Mouse (Mus musculus) limb, embryonic 11.5 days (tissue): ENCODE results near the gene Esam. TPM values are rescaled to one million over a fixed set of nuclear protein-coding genes. Genes with fewer than 3 reads are reported as not detected.
A peak's percentile ranks its signal among the peaks of the same experiment; 100 is the strongest.

Experiments
- ATAC-seq: fragments of 200-750 bp; cut with Nextera tagmentation; 2 replicates; pipeline ENCODE4 v1.8.0; 2017; ENCODE audit warnings: low read depth; ENCODE audit not compliant: insufficient number of reproducible peaks, low FRiP score, low TSS enrichment
- DNase-seq: peaks from one replicate; pipeline ENCODE4 v3.0.0-alpha.2; 2015; ENCODE audit warnings: low spot score
- H3K27ac ChIP-seq: fragments of 300-500 bp; sonication (generic); replicated peaks from 2 replicates; pipeline ENCODE4 v1.5.1; 2014; ENCODE audit warnings: low read depth, mild to moderate bottlenecking, low read length
- H3K27me3 ChIP-seq: fragments of 300-500 bp; sonication (generic); 2 replicates; pipeline ENCODE4 v1.6.1; 2014; ENCODE audit warnings: mild to moderate bottlenecking, low read length, mixed read lengths; ENCODE audit not compliant: control insufficient read depth, insufficient read depth
- H3K36me3 ChIP-seq: fragments of 300-500 bp; sonication (generic); 2 replicates; pipeline ENCODE4 v1.6.1; 2014; ENCODE audit warnings: mild to moderate bottlenecking, low read length, moderate library complexity, mixed read lengths; ENCODE audit not compliant: control insufficient read depth, insufficient read depth
- H3K4me1 ChIP-seq: fragments of 300-500 bp; sonication (generic); 2 replicates; pipeline ENCODE4 v1.6.1; 2014; ENCODE audit warnings: low read length, mixed read lengths; ENCODE audit not compliant: control insufficient read depth, insufficient read depth
- H3K4me2 ChIP-seq: fragments of 300-500 bp; sonication (generic); 2 replicates; pipeline ENCODE4 v1.6.1; 2014; ENCODE audit warnings: low read depth, mild to moderate bottlenecking, moderate library complexity; ENCODE audit not compliant: severe bottlenecking
- H3K4me3 ChIP-seq: fragments of 300-500 bp; sonication (generic); 2 replicates; pipeline ENCODE4 v1.5.1; 2014; ENCODE audit warnings: low read depth, low read length
- H3K9ac ChIP-seq: fragments of 300-500 bp; sonication (generic); 2 replicates; pipeline ENCODE4 v1.6.1; 2014; ENCODE audit warnings: mild to moderate bottlenecking, low read length
- H3K9me3 ChIP-seq: fragments of 300-500 bp; sonication (generic); 2 replicates; pipeline ENCODE4 v1.6.1; 2016; ENCODE audit warnings: low read length; ENCODE audit not compliant: control insufficient read depth
- WGBS: fragments of 180-500 bp; shearing (Covaris S2); extraction: QIAGEN DNeasy Blood & Tissue Kit; methylation state at CpG from one replicate; pipeline ENCODE4 v1.1.7; 2014; 5-methylcytosine and 5-hydroxymethylcytosine counted together
- polyA plus RNA-seq: library from polyadenylated mRNA; unstranded; fragments of >200 nt; fragmentation: Nextera tagmentation; extraction: Ambion mirVana; gene quantifications from 2 replicates; pipeline ENCODE4 v1.2.1, GENCODE M21; 2014

The Esam gene
- 27.4 and 30.4 TPM in 2 replicates for polyA plus RNA-seq

DNA sequence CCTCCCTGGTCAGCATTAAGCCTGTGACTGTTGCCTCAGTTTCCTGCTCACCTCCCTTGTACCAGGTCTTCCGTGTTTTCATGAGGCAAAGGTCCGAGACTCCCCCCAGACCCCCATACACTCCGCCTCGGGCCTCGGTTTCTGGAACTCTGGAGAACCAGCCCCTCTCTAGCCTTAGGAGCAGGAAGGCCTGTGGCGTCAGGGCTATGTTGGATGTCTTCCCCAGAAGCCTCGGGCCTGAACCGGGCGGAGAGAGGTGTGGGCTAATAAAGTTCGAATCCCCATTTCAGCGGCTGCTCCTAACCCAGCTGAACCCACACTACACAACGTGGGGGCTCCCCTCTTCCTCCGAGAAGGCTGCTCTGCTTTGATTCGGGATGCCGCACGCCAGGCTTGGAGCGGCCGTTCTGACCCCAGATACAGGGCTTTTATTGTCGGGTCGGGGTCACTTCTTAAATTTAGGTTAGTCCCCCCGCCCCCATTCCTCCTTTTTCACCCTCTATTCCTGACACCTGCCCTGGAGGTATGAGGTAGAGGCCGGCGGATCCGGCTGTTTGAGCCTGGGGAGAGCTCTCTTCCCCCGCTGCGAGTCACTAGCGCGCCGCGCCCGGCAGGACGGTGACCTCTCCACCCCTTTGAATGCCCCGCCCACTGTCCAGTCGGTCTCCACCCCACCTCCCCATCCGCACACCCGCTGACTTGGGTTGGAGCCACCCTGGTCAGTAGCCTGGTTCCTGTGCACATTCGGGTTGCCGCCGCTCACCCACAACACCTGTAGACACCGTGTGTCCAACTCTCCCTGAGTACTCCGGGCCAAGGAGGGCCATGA is at the start of gene Esam:
Esam (plus strand) TSS at position 683 of the 829 bp plus-strand sequence.
- peak within 1 kb of the TSS; percentile 12; the same call in 1 of the 2 replicates for H3K4me3 ChIP-seq
- DNase-seq (peak; percentile 47), ATAC-seq (no peak)
- H3K27ac ChIP-seq: no peak within 1 kb of the TSS
- peaks cover 17% of the 10 kb centered on the region for H3K4me1 ChIP-seq
- peak within 1 kb of the TSS; percentile 32 for H3K4me2 ChIP-seq
- H3K9ac ChIP-seq: no peak within 1 kb of the TSS
- 2% methylated on average over 41 of the region's 41 CpGs for WGBS
- H3K27me3 ChIP-seq: peaks cover 60% of the 10 kb centered on the region
- H3K9me3 ChIP-seq: no peaks in the 10 kb centered on the region
- H3K36me3 ChIP-seq: no peaks in the 10 kb centered on the region; the same call in 1 of the 2 replicates

DNA sequence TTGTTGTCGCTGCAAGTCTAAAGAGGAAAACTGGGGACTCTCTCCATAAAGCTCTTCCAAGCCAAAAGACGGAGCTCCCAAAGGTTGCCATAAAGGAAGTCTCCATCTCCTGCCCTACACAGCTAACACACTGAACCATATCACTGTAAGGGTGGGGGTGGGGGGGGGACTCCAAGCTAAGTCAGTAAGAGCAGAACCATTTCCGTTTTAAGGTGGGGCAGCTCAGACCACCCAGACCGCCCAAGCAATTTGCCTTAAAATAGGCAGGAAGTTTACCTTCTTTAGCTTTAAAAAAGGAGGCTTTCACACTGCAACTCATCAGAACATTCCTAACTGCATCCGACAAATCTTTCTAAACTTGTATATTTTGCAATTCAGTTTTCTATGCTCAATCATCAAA is 42.7 kb upstream of the Esam start:
- Histone ChIP-seq H3K27me3 (no peaks in the 10 kb centered on the region), H3K4me1 (peaks cover 3% of the 10 kb centered on the region; the same call in 1 of the 2 replicates), H3K9me3 (no peaks in the 10 kb centered on the region), H3K27ac (no peak overlapping the region), H3K4me2 (no peak overlapping the region), H3K9ac (no peak overlapping the region), H3K4me3 (no peak overlapping the region), H3K36me3 (no peaks in the 10 kb centered on the region)
- no peak for DNase-seq
- ATAC-seq: no peak
- 65% methylated on average over 5 of the region's 5 CpGs for WGBS

DNA sequence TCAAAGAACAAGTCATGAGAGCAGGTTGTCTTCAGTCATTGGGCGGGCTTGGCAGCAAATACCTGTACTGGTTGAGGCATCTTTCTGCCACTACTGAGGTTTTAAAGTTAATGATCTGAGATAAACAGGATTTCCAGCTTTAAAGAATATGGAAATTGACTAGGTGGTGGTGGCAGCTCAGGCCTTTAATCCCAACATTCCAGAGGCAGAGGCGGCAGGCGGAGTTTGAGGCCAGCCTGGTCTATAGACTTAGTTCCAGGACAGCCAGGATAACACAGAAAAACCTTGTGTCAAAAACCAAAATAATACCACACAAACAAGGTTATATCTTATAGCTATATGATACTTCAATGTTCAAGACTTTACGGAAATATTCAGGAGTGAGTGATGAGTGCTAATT is 39.8 kb upstream of the Esam start:
- no peaks in the 10 kb centered on the region for H3K27me3 ChIP-seq
- H3K4me2 ChIP-seq: peak overlapping the region; percentile 88
- 42% methylated on average over 4 of the region's 4 CpGs for WGBS
- H3K36me3 ChIP-seq: no peaks in the 10 kb centered on the region
- H3K9ac ChIP-seq: no peak overlapping the region
- peaks cover 10% of the 10 kb centered on the region for H3K4me1 ChIP-seq
- peak overlapping the region; percentile 94 for H3K4me3 ChIP-seq
- peak overlapping the region; percentile 98 for H3K27ac ChIP-seq
- no peak for ATAC-seq
- H3K9me3 ChIP-seq: no peaks in the 10 kb centered on the region
- no peak for DNase-seq

DNA sequence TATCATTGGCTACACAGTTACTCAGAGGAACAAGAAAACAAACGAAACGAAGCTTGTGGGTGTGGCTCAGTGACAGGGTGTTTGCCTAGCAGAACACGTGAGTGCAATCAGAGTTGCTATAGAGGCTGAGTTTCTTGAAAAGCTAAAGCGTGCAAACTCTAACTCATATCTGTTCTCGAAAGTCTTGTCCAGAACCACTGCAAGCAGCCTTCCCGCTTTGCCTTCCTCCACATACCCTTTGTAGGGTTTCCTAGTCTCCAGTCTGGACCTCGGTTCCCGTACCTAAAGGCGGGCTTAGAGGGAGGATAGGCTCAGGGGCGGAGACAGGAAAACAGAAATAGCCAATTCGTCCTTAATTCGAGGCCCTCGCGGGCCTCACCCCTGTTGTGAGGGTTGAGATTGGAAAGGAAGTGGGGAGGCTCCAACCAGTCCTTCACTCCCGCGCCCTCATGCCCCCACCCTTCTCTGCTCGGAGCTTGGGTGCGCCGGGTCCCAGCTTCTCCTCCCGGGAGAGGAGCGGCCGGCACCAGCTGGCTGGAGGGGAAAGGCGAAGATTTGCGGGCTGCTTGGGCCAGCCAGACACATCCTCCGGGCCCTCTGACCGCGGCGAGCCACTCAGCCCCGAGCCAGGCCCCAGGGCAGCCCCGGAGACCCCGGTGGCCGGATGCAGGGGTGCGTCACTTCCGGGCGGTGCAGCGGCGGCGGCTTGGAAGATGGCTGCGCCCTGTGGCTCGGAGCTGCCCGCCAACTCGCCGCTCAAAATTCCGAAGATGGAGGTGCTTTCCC is 39.1 kb upstream of the Esam start, which contains the start of gene Msantd2:
Msantd2 (plus strand) TSS at position 709 of the 786 bp plus-strand sequence.
- no peaks in the 10 kb centered on the region for H3K27me3 ChIP-seq
- H3K4me2 ChIP-seq: peak within 1 kb of the TSS; percentile 88
- ATAC-seq (peak; percentile 95), DNase-seq (peak; percentile 96)
- no peaks in the 10 kb centered on the region; the same call in 1 of the 2 replicates for H3K36me3 ChIP-seq
- under 1% methylated on average over 44 of the region's 44 CpGs for WGBS
- H3K9me3 ChIP-seq: no peaks in the 10 kb centered on the region
- H3K4me1 ChIP-seq: peaks cover 10% of the 10 kb centered on the region
- H3K4me3 ChIP-seq: peak within 1 kb of the TSS; percentile 94
- H3K9ac ChIP-seq: peak within 1 kb of the TSS; percentile 94
- peak within 1 kb of the TSS; percentile 98 for H3K27ac ChIP-seq

DNA sequence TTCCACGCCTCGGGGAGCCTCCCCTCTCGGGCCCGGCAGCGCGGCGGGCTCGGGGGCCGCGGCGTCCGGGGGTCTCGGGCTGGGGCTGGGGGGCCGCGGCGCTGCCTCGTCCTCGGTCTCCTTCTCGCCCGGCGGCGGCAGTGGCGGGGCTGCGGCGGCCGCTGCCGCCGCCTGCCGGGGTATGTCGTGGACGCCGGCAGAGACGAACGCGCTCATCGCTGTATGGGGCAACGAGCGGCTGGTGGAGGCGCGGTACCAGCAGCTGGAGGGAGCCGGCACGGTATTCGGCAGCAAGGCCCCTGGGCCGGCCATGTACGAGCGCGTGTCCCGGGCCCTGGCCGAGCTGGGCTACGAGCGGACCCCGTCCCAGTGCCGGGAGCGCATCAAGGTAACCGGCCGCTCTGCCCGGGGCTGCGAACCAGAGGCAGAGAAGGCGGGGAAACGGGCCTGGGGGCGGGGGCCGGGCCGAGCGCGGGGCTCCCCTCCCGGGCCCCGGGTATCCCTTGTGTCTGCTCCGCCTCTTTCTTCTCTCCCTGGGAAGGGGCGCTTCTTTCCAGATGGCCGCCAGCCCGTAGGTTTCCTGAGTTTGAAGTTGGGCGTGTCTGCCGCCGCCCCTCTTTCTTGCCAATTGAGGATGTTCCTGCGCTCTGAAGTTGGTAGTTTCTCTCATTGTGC is 38.3 kb upstream of the Esam start:
- no peaks in the 10 kb centered on the region for H3K27me3 ChIP-seq
- peak overlapping the region; percentile 94 for H3K9ac ChIP-seq
- H3K4me3 ChIP-seq: peak overlapping the region; percentile 94
- WGBS: under 1% methylated on average over 64 of the region's 75 CpGs
- peaks cover 10% of the 10 kb centered on the region for H3K4me1 ChIP-seq
- DNase-seq: peak; percentile 75
- H3K4me2 ChIP-seq: peak overlapping the region; percentile 88
- H3K36me3 ChIP-seq: no peaks in the 10 kb centered on the region; the same call in 1 of the 2 replicates
- H3K9me3 ChIP-seq: no peaks in the 10 kb centered on the region
- peak; percentile 79 for ATAC-seq
- peak overlapping the region; percentile 98 for H3K27ac ChIP-seq

DNA sequence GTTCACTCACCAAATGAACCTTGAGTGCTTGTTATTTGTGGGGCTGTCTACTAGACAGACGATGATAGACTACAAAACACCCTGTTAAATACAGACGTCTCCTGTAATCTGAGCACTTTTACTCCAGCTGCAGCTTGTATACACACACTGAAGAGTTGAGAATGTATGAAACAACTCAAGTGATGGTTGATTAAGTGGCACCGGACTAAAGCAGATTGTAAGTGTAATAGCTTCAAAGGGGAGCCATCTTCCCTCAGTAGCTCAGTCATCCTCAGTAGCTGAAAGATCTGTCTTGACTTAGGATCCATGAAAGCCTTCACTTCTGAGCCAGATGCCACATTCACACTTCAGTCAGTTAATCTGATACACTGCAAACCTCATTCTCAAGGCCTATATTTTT is 32.1 kb upstream of the Esam start:
- Histone ChIP-seq H3K9me3 (no peaks in the 10 kb centered on the region), H3K4me1 (peaks cover under 1% of the 10 kb centered on the region), H3K36me3 (no peaks in the 10 kb centered on the region; the same call in 1 of the 2 replicates), H3K27ac (no peak overlapping the region), H3K9ac (no peak overlapping the region), H3K27me3 (no peaks in the 10 kb centered on the region), H3K4me2 (no peak overlapping the region), H3K4me3 (no peak overlapping the region)
- no peak for ATAC-seq
- WGBS: 55% methylated on average over 3 of the region's 3 CpGs
- DNase-seq: no peak

DNA sequence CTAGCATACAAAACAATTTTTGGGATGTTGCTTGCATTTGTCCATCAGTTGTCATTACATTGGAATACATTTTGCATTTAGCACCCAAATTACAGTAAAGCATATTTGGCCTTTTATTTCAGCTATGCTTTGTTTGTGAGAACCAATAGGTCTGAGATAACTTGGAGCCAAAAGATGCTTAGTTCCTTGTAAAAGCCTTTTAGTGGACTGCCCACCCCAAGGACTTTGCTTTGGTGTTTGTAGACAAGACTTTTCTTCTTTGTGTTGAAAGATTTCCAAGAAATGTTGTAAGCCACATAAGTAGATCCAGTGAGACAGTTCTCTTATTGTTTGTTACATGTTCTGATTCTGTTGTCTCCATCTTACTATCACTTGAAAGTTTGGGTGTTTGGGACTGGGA is 31.6 kb upstream of the Esam start:
- Histone ChIP-seq H3K4me1 (no peaks in the 10 kb centered on the region), H3K4me2 (no peak overlapping the region), H3K9ac (no peak overlapping the region), H3K9me3 (no peaks in the 10 kb centered on the region), H3K27ac (no peak overlapping the region), H3K4me3 (no peak overlapping the region), H3K36me3 (no peaks in the 10 kb centered on the region; the same call in 1 of the 2 replicates), H3K27me3 (no peaks in the 10 kb centered on the region)
- no peak for ATAC-seq
- no peak for DNase-seq

DNA sequence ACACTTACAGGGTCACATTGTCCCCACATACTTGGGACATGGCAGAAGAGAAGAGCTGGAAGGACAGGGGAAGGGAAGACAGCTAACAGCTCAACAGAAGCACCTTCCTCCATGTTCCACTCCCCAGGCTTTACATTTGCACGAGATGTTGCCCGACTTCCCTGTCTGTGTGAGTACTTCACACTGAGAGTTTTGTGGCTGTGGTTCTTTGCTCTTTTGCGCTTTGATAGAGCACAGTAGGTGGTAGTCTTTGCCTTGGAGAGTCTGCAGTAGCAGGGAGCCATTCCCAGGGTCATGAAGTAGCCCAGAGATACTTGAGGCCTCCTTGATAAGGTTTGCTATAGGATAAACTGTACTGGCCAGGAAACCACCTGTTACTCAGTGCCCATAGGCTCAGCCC is 27.7 kb upstream of the Esam start:
- no peaks in the 10 kb centered on the region for H3K27me3 ChIP-seq
- no peak overlapping the region for H3K4me2 ChIP-seq
- no peaks in the 10 kb centered on the region for H3K36me3 ChIP-seq
- DNase-seq (no peak), ATAC-seq (no peak)
- H3K9me3 ChIP-seq: no peaks in the 10 kb centered on the region
- no peak overlapping the region for H3K9ac ChIP-seq
- H3K27ac ChIP-seq: no peak overlapping the region
- 80% methylated on average over 3 of the region's 3 CpGs for WGBS
- no peaks in the 10 kb centered on the region for H3K4me1 ChIP-seq
- no peak overlapping the region for H3K4me3 ChIP-seq
